ENCODE assay signal across 14 mouse cellular contexts in the genomic region with DNA sequence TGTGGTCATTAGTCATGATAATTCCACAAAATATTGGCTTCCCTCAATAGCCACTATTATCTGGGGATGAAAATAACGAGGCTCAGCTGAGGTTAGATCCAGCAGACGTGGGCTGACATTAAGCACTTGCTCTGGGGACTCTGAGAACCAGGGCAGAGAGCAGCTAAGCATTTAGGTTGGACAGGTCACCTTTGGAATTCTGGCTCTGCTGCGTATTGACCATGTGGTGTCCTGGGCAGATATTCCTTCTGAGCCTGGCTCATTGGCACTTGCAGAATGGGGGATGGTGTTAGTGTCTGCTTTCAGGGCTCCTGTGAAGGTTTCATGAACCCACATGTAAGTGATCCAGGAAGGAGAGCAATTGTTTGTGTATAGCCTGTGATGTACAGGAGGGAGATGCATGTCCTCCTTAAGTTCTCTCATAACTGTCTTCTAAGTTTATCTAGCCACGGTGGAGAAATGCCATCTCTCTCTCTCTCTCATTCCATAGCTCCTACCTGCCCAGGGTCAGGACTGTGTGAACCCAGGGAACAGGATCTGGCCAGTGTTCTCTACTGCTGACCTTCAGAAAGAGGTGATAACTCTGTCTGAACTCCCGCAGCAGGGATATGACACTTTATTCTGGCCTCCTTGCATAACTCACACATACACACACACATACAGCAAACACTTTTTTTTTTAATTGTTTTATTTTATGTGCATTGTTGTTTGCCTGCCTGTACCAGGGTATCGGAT. TPM values are rescaled to one million over a fixed set of nuclear protein-coding genes. Genes with fewer than 3 reads are reported as not detected.
DNase-seq lines count a peak whose midpoint lies in the region; ATAC-seq and TF ChIP-seq lines count a peak whose summit lies in the region.
"Had no signal": no experiment of that assay in that cellular context is flagged by ENCODE, and none has a peak within 500 bp of the region (broad histone marks: within the 10 kb centered on the region; RNA-seq: fewer than 3 reads in every experiment).

No protein-coding gene starts in this region.

- peak; percentile 95 for DNase-seq in heart, adult 11 months
- DNase-seq in layer of hippocampus, adult 2 months (ENCODE audit: low spot score in 2 of 2) = no peak
- DNase-seq in layer of hippocampus, adult 8-10 months (ENCODE audit: low spot score in 2 of 2) = no peak
- DNase-seq in cerebellum, postnatal 10 days = peak; percentile 43 to 49
- DNase-seq in skeletal muscle tissue, adult 2 months (ENCODE audit: low read depth, low spot score) = peak; percentile 50
- DNase-seq: right cerebral cortex, postnatal 14 days; thymus, postnatal 25 days had no signal

- no peaks in the 10 kb centered on the region for H3K9me3 ChIP-seq in heart, embryonic 11.5 days (replicated peaks; ENCODE audit: control insufficient read depth, low read length)
- H3K9me3 ChIP-seq: embryonic facial prominence, embryonic 12.5 days; lung, embryonic 15.5 days had no signal

- WGBS in heart, embryonic 11.5 days (ENCODE audit: insufficient replicate concordance) = 68% methylated on average over 6 of the region's 6 CpGs

- no peak overlapping the region for H3K27ac ChIP-seq in heart, embryonic 11.5 days (ENCODE audit: low read depth, low read length)
- H3K27ac ChIP-seq in layer of hippocampus, adult 2 months = peak overlapping the region; percentile 37; the same call in 1 of the 2 replicates
- H3K27ac ChIP-seq: embryonic facial prominence, embryonic 12.5 days; hindbrain, embryonic 14.5 days; lung, embryonic 15.5 days had no signal

- no peak overlapping the region for H3K4me3 ChIP-seq in heart, embryonic 11.5 days (ENCODE audit: low read depth, low read length)
- H3K4me3 ChIP-seq in layer of hippocampus, adult 2 months = no peak overlapping the region
- H3K4me3 ChIP-seq: embryonic facial prominence, embryonic 12.5 days; lung, embryonic 15.5 days; myocyte had no signal

- no peaks in the 10 kb centered on the region for H3K36me3 ChIP-seq in heart, embryonic 11.5 days (ENCODE audit: control insufficient read depth, insufficient read depth, low read length)
- H3K36me3 ChIP-seq: embryonic facial prominence, embryonic 12.5 days; lung, embryonic 15.5 days had no signal

- H3K27me3 ChIP-seq in heart, embryonic 11.5 days (ENCODE audit: control insufficient read depth, insufficient read depth, low read length) = no peaks in the 10 kb centered on the region
- H3K27me3 ChIP-seq: embryonic facial prominence, embryonic 12.5 days; lung, embryonic 15.5 days had no signal

- peaks cover 27% of the 10 kb centered on the region for H3K4me1 ChIP-seq in heart, embryonic 11.5 days (ENCODE audit: control insufficient read depth, insufficient read depth, low read length)

- ATAC-seq in heart, embryonic 11.5 days (replicated peaks; ENCODE audit: insufficient number of reproducible peaks, low FRiP score, low TSS enrichment) = no peak
- ATAC-seq in granulocyte monocyte progenitor cell, adult 5-6 weeks (replicated peaks; ENCODE audit: poor library complexity, severe bottlenecking) = no peak

- TF ChIP-seq CTCF in layer of hippocampus, adult 2 months (conservative IDR thresholded peaks at IDR 0.05) = no peak

- no peak overlapping the region for H3K4me2 ChIP-seq in heart, embryonic 11.5 days
- H3K4me2 ChIP-seq: embryonic facial prominence, embryonic 12.5 days; hindbrain, embryonic 14.5 days; lung, embryonic 15.5 days had no signal

- no peak overlapping the region for H3K9ac ChIP-seq in heart, embryonic 11.5 days (ENCODE audit: low read depth, low read length)
- H3K9ac ChIP-seq: embryonic facial prominence, embryonic 12.5 days; hindbrain, embryonic 14.5 days; lung, embryonic 15.5 days had no signal

RNA-seq across cellular contexts. Expression of gene Catip, which starts 26.3 kb away (rescaled TPM):
- 0.17 and 0.59 TPM in 2 replicates for polyA plus RNA-seq in heart, embryonic 11.5 days (2014; fragmentation: Nextera tagmentation; extraction: Ambion mirVana)
- total RNA-seq in layer of hippocampus, adult 2 months (2021) = 1 to 10 TPM; 1.1 to 1.8 TPM
- total RNA-seq in layer of hippocampus, adult 8-10 months (2022) = 1 to 10 TPM; 1.7 to 3.3 (median 2.2) TPM
- total RNA-seq in granulocyte monocyte progenitor cell, adult 5-6 weeks (2014; fragmentation: Nextera tagmentation) = 1.9 TPM in 1 of 2 replicates, not detected in the other
- not detected in 2 replicates for total RNA-seq in granulocyte monocyte progenitor cell, adult 5-6 weeks (2017)
- total RNA-seq: megakaryocyte-erythroid progenitor cell, adult 5-6 weeks had no signal

RNA-seq across cellular contexts. Expression of gene Tmbim1, which starts 30.2 kb away (rescaled TPM):
- polyA plus RNA-seq in heart, embryonic 11.5 days (2014; fragmentation: Nextera tagmentation; extraction: Ambion mirVana) = 29.2 and 37.1 TPM in 2 replicates
- 10 to 100 TPM; 23.3 to 23.9 TPM for total RNA-seq in layer of hippocampus, adult 2 months (2021)
- 10 to 100 TPM; 24.9 to 37.2 (median 33.3) TPM for total RNA-seq in layer of hippocampus, adult 8-10 months (2022)
- 21.9 and 24.6 TPM in 2 replicates for total RNA-seq in granulocyte monocyte progenitor cell, adult 5-6 weeks (2014; fragmentation: Nextera tagmentation)
- total RNA-seq in granulocyte monocyte progenitor cell, adult 5-6 weeks (2017) = 13.8 and 15.0 TPM in 2 replicates

RNA-seq across cellular contexts. Expression of gene Slc11a1, which starts 39.4 kb away (rescaled TPM):
- 1.1 TPM in 2 replicates for polyA plus RNA-seq in heart, embryonic 11.5 days (2014; fragmentation: Nextera tagmentation; extraction: Ambion mirVana)
- 1 to 10 TPM; 3.1 to 3.9 TPM for total RNA-seq in layer of hippocampus, adult 2 months (2021)
- total RNA-seq in layer of hippocampus, adult 8-10 months (2022) = 10 to 100 TPM in 2 of 4 experiments, 1 to 10 TPM in 2; 5.5 to 68.6 (median 30.6) TPM
- total RNA-seq in granulocyte monocyte progenitor cell, adult 5-6 weeks (2014; fragmentation: Nextera tagmentation) = 0.38 and 0.49 TPM in 2 replicates
- 0.26 and 0.69 TPM in 2 replicates for total RNA-seq in granulocyte monocyte progenitor cell, adult 5-6 weeks (2017)

RNA-seq across cellular contexts. Expression of gene Pnkd, which starts 50.9 kb away (rescaled TPM):
- 225 and 231 TPM in 2 replicates for polyA plus RNA-seq in heart, embryonic 11.5 days (2014; fragmentation: Nextera tagmentation; extraction: Ambion mirVana)
- 100 to 1,000 TPM; 171 to 185 TPM for total RNA-seq in layer of hippocampus, adult 2 months (2021)
- 100 to 1,000 TPM; 170 to 190 (median 177) TPM for total RNA-seq in layer of hippocampus, adult 8-10 months (2022)
- 28.7 and 49.8 TPM in 2 replicates for total RNA-seq in granulocyte monocyte progenitor cell, adult 5-6 weeks (2014; fragmentation: Nextera tagmentation)
- total RNA-seq in granulocyte monocyte progenitor cell, adult 5-6 weeks (2017) = 9.0 and 14.1 TPM in 2 replicates

RNA-seq across cellular contexts. Expression of gene Aamp, which starts 51.1 kb away (rescaled TPM):
- 173 and 193 TPM in 2 replicates for polyA plus RNA-seq in heart, embryonic 11.5 days (2014; fragmentation: Nextera tagmentation; extraction: Ambion mirVana)
- total RNA-seq in layer of hippocampus, adult 2 months (2021) = 100 to 1,000 TPM; 153 to 155 TPM
- total RNA-seq in layer of hippocampus, adult 8-10 months (2022) = 100 to 1,000 TPM; 150 to 159 (median 154) TPM
- total RNA-seq in granulocyte monocyte progenitor cell, adult 5-6 weeks (2014; fragmentation: Nextera tagmentation) = 100 and 106 TPM in 2 replicates
- total RNA-seq in granulocyte monocyte progenitor cell, adult 5-6 weeks (2017) = 98.8 and 140 TPM in 2 replicates

Comparison
In these comparisons a context has a peak if more than half of its experiments do, and no peak if none do; other contexts are left out.
1. DNase-seq: peak in heart, adult 11 months (single experiment), cerebellum, postnatal 10 days (2 of 2) and skeletal muscle tissue, adult 2 months (single experiment); none in layer of hippocampus, adult 2 months (0 of 2) and layer of hippocampus, adult 8-10 months (0 of 2).